Mouse (Mus musculus): ENCODE measurements around the gene Vps50. TPM values are rescaled to one million over a fixed set of nuclear protein-coding genes. Genes with fewer than 3 reads are reported as not detected.
A peak's percentile ranks its signal among the peaks of the same experiment; 100 is the strongest.

Vps50 gene
- 55.8 and 60.8 TPM in 2 replicates for polyA plus RNA-seq (2014; fragmentation: Nextera tagmentation; extraction: Ambion mirVana)

- Histone ChIP-seq H3K9me3 (ENCODE audit: control insufficient read depth, low read length) (no peaks in the 10 kb centered on the region), H3K36me3 (replicated peaks; ENCODE audit: control insufficient read depth, insufficient read depth) (no peaks in the 10 kb centered on the region), H3K27ac (no peak within 1 kb of the TSS), H3K4me2 (replicated peaks) (peak within 1 kb of the TSS; percentile 90), H3K4me3 (replicated peaks; ENCODE audit: low read length) (peak within 1 kb of the TSS; percentile 71), H3K4me1 (replicated peaks; ENCODE audit: control insufficient read depth, insufficient read depth, low read length) (peaks cover 13% of the 10 kb centered on the region; the same call in 1 of the 2 replicates), H3K27me3 (ENCODE audit: control insufficient read depth, insufficient read depth, low read length) (no peaks in the 10 kb centered on the region), H3K9ac (peak within 1 kb of the TSS; percentile 64)
- DNase-seq (ENCODE audit: low spot score) (peak; percentile 91), ATAC-seq (ENCODE audit: low FRiP score) (peak; percentile 99)
- 1% methylated on average over 28 of the region's 28 CpGs for WGBS
Observed at GRCm38 (mm10) chr6:3498162-3498848, at the start of gene Vps50, which contains the start of gene Hepacam2. Vps50 (plus strand) TSS chr6:3498382. Hepacam2 (minus strand) TSS chr6:3498298.

DNA sequence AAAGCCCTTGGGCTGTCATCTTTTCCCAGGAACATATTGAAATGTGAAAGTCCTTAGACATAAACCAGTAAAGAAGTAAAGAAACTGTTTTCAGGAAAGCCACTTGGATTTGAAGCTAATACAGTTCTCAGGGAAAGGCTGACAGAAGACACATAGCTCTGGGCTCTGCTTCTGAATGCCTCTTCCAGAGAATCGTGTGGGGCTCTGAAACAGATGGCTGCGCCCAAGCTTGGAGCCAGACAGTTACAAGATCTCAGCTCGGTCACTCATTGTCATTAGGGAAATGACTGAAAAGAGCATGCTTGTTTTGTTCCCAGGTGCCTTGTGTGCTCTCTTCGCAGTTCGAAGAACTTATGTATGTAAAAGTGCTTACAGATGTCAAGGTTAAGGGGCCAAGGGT is 43.8 kb upstream of the Vps50 start:
- ATAC-seq (ENCODE audit: low FRiP score) (no peak), DNase-seq (ENCODE audit: low spot score) (no peak)
- Histone ChIP-seq H3K4me3 (replicated peaks; ENCODE audit: low read length) (no peak overlapping the region), H3K4me1 (replicated peaks; ENCODE audit: control insufficient read depth, insufficient read depth, low read length) (no peaks in the 10 kb centered on the region), H3K27ac (no peak overlapping the region), H3K9me3 (ENCODE audit: control insufficient read depth, low read length) (no peaks in the 10 kb centered on the region), H3K4me2 (replicated peaks) (no peak overlapping the region), H3K9ac (no peak overlapping the region), H3K36me3 (replicated peaks; ENCODE audit: control insufficient read depth, insufficient read depth) (no peaks in the 10 kb centered on the region), H3K27me3 (ENCODE audit: control insufficient read depth, insufficient read depth, low read length) (no peaks in the 10 kb centered on the region)
- 65% methylated on average over 5 of the region's 5 CpGs for WGBS

DNA sequence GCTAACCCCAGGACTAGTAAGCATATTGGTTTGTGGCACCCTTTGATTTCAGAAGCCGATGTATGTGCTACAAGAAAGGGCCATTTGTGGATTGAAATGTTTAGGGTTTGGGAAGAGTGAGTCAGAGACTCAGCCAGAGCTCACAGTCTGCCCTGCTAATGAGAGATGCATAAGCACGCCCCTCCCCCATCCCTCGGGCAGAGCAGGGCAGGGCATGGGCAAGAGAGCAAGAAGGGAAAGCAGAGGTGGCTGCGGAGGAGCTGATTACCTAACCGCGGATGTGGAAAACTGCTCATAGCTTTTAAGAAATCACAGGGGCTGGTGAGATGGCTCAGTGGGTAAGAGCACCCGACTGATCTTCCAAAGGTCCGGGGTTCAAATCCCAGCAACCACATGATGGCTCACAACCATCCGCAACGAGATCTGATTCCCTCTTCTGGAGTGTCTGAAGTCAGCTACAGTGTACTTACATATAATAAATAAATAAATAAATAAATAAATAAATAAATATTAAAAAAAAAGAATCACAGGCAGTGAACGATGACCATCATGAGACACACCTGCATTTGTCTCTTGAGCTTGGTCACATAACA is 42.1 kb upstream of the Vps50 start:
- Histone ChIP-seq H3K9ac (no peak overlapping the region), H3K4me2 (replicated peaks) (no peak overlapping the region), H3K27me3 (ENCODE audit: control insufficient read depth, insufficient read depth, low read length) (no peaks in the 10 kb centered on the region), H3K4me3 (replicated peaks; ENCODE audit: low read length) (no peak overlapping the region), H3K9me3 (ENCODE audit: control insufficient read depth, low read length) (no peaks in the 10 kb centered on the region), H3K27ac (no peak overlapping the region), H3K36me3 (replicated peaks; ENCODE audit: control insufficient read depth, insufficient read depth) (no peaks in the 10 kb centered on the region), H3K4me1 (replicated peaks; ENCODE audit: control insufficient read depth, insufficient read depth, low read length) (no peaks in the 10 kb centered on the region)
- ATAC-seq (ENCODE audit: low FRiP score) (peak; percentile 51; the same call in 1 of the 2 replicates), DNase-seq (ENCODE audit: low spot score) (no peak)
- 75% methylated on average over 11 of the region's 11 CpGs for WGBS

DNA sequence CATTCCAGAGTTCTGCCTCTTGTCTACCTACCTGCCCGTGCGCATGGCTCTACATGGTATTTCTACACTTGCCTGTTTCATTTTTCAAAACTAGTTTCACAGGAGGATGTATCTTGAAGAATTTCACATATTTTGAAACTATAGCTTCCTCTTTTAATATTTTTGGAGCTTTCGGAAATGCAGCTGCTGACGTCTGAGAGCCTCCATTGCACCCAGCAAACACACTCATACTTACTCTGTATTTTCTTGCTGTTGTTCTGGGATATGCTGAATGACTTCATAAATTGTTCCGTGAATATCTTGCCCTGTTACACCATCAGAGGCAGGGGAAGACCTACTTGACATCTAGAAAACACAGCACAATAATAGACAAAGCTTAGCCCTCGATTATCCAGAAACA is 35.2 kb upstream of the Vps50 start:
- Histone ChIP-seq H3K4me3 (replicated peaks; ENCODE audit: low read length) (no peak overlapping the region), H3K4me2 (replicated peaks) (no peak overlapping the region), H3K27ac (no peak overlapping the region), H3K36me3 (replicated peaks; ENCODE audit: control insufficient read depth, insufficient read depth) (no peaks in the 10 kb centered on the region), H3K9me3 (ENCODE audit: control insufficient read depth, low read length) (no peaks in the 10 kb centered on the region), H3K27me3 (ENCODE audit: control insufficient read depth, insufficient read depth, low read length) (no peaks in the 10 kb centered on the region), H3K4me1 (replicated peaks; ENCODE audit: control insufficient read depth, insufficient read depth, low read length) (no peaks in the 10 kb centered on the region), H3K9ac (no peak overlapping the region)
- DNase-seq (ENCODE audit: low spot score) (no peak), ATAC-seq (ENCODE audit: low FRiP score) (no peak)
- 80% methylated on average over 6 of the region's 6 CpGs for WGBS

DNA sequence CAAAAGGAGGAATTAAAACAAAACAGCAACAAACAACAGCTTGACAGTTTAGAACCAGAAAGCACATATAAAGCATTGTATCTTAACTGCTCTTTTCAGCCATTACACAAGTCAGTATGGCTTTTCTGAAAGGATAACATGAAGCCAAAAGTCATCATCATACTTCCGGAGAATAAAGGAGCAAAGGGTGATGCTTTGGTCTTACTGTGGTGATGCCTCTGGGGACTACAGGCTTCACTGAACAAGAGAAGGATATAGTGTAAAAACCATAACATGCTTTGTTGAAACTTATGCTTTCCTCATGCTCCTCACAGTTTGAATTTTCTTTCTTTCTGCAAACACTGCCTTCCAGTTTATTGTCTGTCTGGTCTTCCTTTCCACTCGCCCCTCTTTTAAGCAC is 34.6 kb upstream of the Vps50 start:
- H3K9me3 ChIP-seq (ENCODE audit: control insufficient read depth, low read length): no peaks in the 10 kb centered on the region
- no peak overlapping the region for H3K4me2 ChIP-seq (replicated peaks)
- no peak overlapping the region for H3K4me3 ChIP-seq (replicated peaks; ENCODE audit: low read length)
- no peaks in the 10 kb centered on the region for H3K27me3 ChIP-seq (ENCODE audit: control insufficient read depth, insufficient read depth, low read length)
- H3K4me1 ChIP-seq (replicated peaks; ENCODE audit: control insufficient read depth, insufficient read depth, low read length): no peaks in the 10 kb centered on the region
- 93% methylated on average over 2 of the region's 2 CpGs for WGBS
- DNase-seq (ENCODE audit: low spot score) (no peak), ATAC-seq (ENCODE audit: low FRiP score) (no peak)
- H3K9ac ChIP-seq: no peak overlapping the region
- no peaks in the 10 kb centered on the region for H3K36me3 ChIP-seq (replicated peaks; ENCODE audit: control insufficient read depth, insufficient read depth)
- H3K27ac ChIP-seq: no peak overlapping the region

- Histone ChIP-seq H3K4me3 (replicated peaks; ENCODE audit: low read length) (no peak overlapping the region), H3K27me3 (ENCODE audit: control insufficient read depth, insufficient read depth, low read length) (no peaks in the 10 kb centered on the region), H3K4me1 (replicated peaks; ENCODE audit: control insufficient read depth, insufficient read depth, low read length) (no peaks in the 10 kb centered on the region), H3K36me3 (replicated peaks; ENCODE audit: control insufficient read depth, insufficient read depth) (no peaks in the 10 kb centered on the region), H3K4me2 (replicated peaks) (no peak overlapping the region), H3K27ac (no peak overlapping the region), H3K9ac (no peak overlapping the region), H3K9me3 (ENCODE audit: control insufficient read depth, low read length) (no peaks in the 10 kb centered on the region)
- DNase-seq (ENCODE audit: low spot score) (no peak), ATAC-seq (ENCODE audit: low FRiP score) (no peak)
- 53% methylated on average over 1 of the region's 1 CpGs for WGBS
Observed at GRCm38 (mm10) chr6:3468627-3469026, 29.6 kb upstream of the Vps50 start.

- Histone ChIP-seq H3K27ac (no peak overlapping the region), H3K27me3 (ENCODE audit: control insufficient read depth, insufficient read depth, low read length) (no peaks in the 10 kb centered on the region), H3K9me3 (ENCODE audit: control insufficient read depth, low read length) (no peaks in the 10 kb centered on the region), H3K4me3 (replicated peaks; ENCODE audit: low read length) (no peak overlapping the region), H3K4me2 (replicated peaks) (no peak overlapping the region), H3K4me1 (replicated peaks; ENCODE audit: control insufficient read depth, insufficient read depth, low read length) (no peaks in the 10 kb centered on the region), H3K36me3 (replicated peaks; ENCODE audit: control insufficient read depth, insufficient read depth) (no peaks in the 10 kb centered on the region), H3K9ac (no peak overlapping the region)
- 70% methylated on average over 2 of the region's 2 CpGs for WGBS
- no peak for DNase-seq (ENCODE audit: low spot score)
- no peak for ATAC-seq (ENCODE audit: low FRiP score)
Observed at GRCm38 (mm10) chr6:3470706-3471105, 27.5 kb upstream of the Vps50 start.

- no peaks in the 10 kb centered on the region for H3K27me3 ChIP-seq (ENCODE audit: control insufficient read depth, insufficient read depth, low read length)
- H3K9me3 ChIP-seq (ENCODE audit: control insufficient read depth, low read length): no peaks in the 10 kb centered on the region
- H3K9ac ChIP-seq: no peak overlapping the region
- H3K4me2 ChIP-seq (replicated peaks): no peak overlapping the region
- WGBS: 58% methylated on average over 2 of the region's 2 CpGs
- no peaks in the 10 kb centered on the region for H3K4me1 ChIP-seq (replicated peaks; ENCODE audit: control insufficient read depth, insufficient read depth, low read length)
- no peak for DNase-seq (ENCODE audit: low spot score)
- ATAC-seq (ENCODE audit: low FRiP score): no peak
- no peaks in the 10 kb centered on the region for H3K36me3 ChIP-seq (replicated peaks; ENCODE audit: control insufficient read depth, insufficient read depth)
- H3K4me3 ChIP-seq (replicated peaks; ENCODE audit: low read length): no peak overlapping the region
- H3K27ac ChIP-seq: no peak overlapping the region
Observed at GRCm38 (mm10) chr6:3476299-3476698, 21.9 kb upstream of the Vps50 start.

DNA sequence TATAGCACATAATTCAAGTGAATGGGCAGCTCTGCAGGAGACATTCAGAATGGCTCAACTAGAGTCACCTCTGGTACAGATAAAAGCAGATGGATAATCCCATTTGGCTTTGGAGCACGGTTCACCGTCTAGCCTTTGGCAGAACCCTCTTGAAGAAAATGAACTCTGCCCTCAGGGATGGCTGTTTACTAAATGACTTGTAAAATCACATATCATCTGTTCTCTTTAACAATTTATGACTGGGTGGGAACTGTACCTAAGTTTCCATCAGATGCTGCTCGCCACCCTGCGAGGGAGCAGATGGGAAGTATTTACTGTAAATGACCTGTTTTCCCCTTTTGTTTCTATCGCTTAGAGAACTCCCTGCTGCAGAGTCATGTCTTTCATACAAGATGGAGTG is 18.3 kb upstream of the Vps50 start:
- H3K9me3 ChIP-seq (ENCODE audit: control insufficient read depth, low read length): no peaks in the 10 kb centered on the region
- no peak for ATAC-seq (ENCODE audit: low FRiP score)
- no peak overlapping the region for H3K4me2 ChIP-seq (replicated peaks)
- 62% methylated on average over 5 of the region's 5 CpGs for WGBS
- no peaks in the 10 kb centered on the region for H3K4me1 ChIP-seq (replicated peaks; ENCODE audit: control insufficient read depth, insufficient read depth, low read length)
- no peak for DNase-seq (ENCODE audit: low spot score)
- H3K36me3 ChIP-seq (replicated peaks; ENCODE audit: control insufficient read depth, insufficient read depth): no peaks in the 10 kb centered on the region
- no peak overlapping the region for H3K9ac ChIP-seq
- no peak overlapping the region for H3K27ac ChIP-seq
- no peak overlapping the region for H3K4me3 ChIP-seq (replicated peaks; ENCODE audit: low read length)
- H3K27me3 ChIP-seq (ENCODE audit: control insufficient read depth, insufficient read depth, low read length): no peaks in the 10 kb centered on the region
